Mouse (Mus musculus): ENCODE data around the gene Ndufv1. TPM values are rescaled to one million over a fixed set of nuclear protein-coding genes. Genes with fewer than 3 reads are reported as not detected.

Gene Ndufv1
- polyA plus RNA-seq, 1 experiment from 2014 or later: 277 TPM

GRCm38 (mm10) chr19:3999121-3999730, 13.4 kb downstream of the Ndufv1 start:
- no peak overlapping the region for H3K4me2 ChIP-seq (ENCODE audit: low read length)
- 85% methylated on average over 9 of the region's 9 CpGs for WGBS

DNA sequence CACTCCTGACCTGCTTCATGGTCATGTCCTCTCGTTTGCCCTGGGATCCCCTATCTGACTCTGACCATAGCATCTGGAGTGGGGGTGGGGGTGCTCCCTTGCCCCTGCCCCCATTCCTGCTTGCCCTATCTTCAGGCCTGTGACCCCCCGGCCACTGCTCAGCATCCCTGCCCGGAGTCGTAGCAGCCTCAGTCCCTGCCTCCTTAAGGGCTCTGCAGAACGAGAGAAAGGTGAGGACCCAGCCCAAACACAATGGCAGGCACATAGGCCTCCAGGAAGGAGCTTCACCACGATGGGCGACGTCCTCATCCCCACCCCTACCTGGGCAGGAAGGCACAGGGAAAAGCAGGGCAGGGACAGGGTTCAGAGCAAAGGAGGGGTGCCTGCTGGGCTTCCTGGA, 14.3 kb downstream of the Ndufv1 start:
- Histone ChIP-seq H3K4me1 (ENCODE audit: control insufficient read depth, insufficient read depth, low read depth, low read length) (peaks cover 9% of the 10 kb centered on the region), H3K27ac (ENCODE audit: low read depth, low read length) (no peak overlapping the region), H3K4me2 (ENCODE audit: low read length) (no peak overlapping the region), H3K36me3 (ENCODE audit: control insufficient read depth, insufficient read depth, low read length) (no peaks in the 10 kb centered on the region), H3K9me3 (ENCODE audit: control insufficient read depth, low read length) (no peaks in the 10 kb centered on the region), H3K9ac (ENCODE audit: low read depth, low read length) (no peak overlapping the region), H3K27me3 (replicated peaks; ENCODE audit: control insufficient read depth, insufficient read depth, low read length) (no peaks in the 10 kb centered on the region), H3K4me3 (ENCODE audit: low read length) (no peak overlapping the region)
- 79% methylated on average over 8 of the region's 8 CpGs for WGBS
- no peak for ATAC-seq

More at GRCm38 (mm10) chr19:3999121-3999730, 13.4 kb downstream of the Ndufv1 start:
- no peaks in the 10 kb centered on the region for H3K27me3 ChIP-seq (replicated peaks; ENCODE audit: control insufficient read depth, insufficient read depth, low read length)
- no peaks in the 10 kb centered on the region for H3K36me3 ChIP-seq (ENCODE audit: control insufficient read depth, insufficient read depth, low read length)
- no peak overlapping the region for H3K9ac ChIP-seq (ENCODE audit: low read depth, low read length)
- no peak overlapping the region for H3K27ac ChIP-seq (ENCODE audit: low read depth, low read length)
- no peak overlapping the region for H3K4me3 ChIP-seq (ENCODE audit: low read length)
- no peaks in the 10 kb centered on the region for H3K9me3 ChIP-seq (ENCODE audit: control insufficient read depth, low read length)
- H3K4me1 ChIP-seq (ENCODE audit: control insufficient read depth, insufficient read depth, low read depth, low read length): peaks cover 9% of the 10 kb centered on the region
- no peak for ATAC-seq

DNA sequence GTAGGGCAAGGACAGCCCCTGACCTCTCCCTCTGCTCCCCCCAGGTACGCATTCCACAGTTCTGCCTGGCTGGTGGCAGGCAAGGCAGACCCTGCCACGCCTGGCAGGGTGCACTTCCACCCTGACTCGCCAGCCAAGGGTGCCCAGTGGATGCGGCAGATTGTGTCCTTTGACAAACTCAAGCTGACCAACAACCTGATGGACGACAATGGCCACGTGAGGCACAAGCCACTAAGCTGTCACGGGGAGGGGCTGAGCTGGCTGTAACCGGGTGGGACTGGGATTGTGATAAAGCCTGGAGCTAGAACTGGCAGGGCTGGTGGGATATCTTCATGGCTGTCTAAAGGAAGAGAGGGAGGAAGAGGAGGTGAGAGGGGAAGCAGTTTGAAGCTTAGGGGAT, 15.4 kb downstream of the Ndufv1 start:
- no peaks in the 10 kb centered on the region for H3K36me3 ChIP-seq (ENCODE audit: control insufficient read depth, insufficient read depth, low read length)
- H3K27me3 ChIP-seq (replicated peaks; ENCODE audit: control insufficient read depth, insufficient read depth, low read length): no peaks in the 10 kb centered on the region
- no peak overlapping the region for H3K9ac ChIP-seq (ENCODE audit: low read depth, low read length)
- H3K4me2 ChIP-seq (ENCODE audit: low read length): no peak overlapping the region
- peaks cover 9% of the 10 kb centered on the region for H3K4me1 ChIP-seq (ENCODE audit: control insufficient read depth, insufficient read depth, low read depth, low read length)
- H3K27ac ChIP-seq (ENCODE audit: low read depth, low read length): no peak overlapping the region
- H3K9me3 ChIP-seq (ENCODE audit: control insufficient read depth, low read length): no peaks in the 10 kb centered on the region
- no peak overlapping the region for H3K4me3 ChIP-seq (ENCODE audit: low read length)
- ATAC-seq: no peak
- WGBS: 64% methylated on average over 8 of the region's 8 CpGs

DNA sequence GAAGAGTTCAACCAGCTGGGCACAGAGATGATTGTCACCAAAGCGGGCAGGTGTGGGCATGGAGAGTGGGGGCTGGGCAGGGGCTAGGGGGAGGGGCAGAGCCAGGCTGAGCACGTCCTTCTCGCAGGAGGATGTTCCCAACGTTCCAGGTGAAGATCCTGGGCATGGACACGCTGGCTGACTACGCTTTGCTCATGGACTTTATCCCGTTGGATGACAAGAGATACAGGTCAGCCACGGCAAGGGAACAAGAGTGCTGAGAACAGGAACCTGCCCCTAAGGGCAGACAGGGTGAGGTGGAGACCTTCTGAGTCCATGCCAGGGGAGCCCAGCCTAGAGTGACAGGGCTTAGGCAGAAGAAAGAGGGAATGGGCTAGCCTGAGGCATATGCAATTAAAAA, 15.9 kb downstream of the Ndufv1 start:
- H3K4me3 ChIP-seq (ENCODE audit: low read length): no peak overlapping the region
- H3K9me3 ChIP-seq (ENCODE audit: control insufficient read depth, low read length): no peaks in the 10 kb centered on the region
- H3K27ac ChIP-seq (ENCODE audit: low read depth, low read length): no peak overlapping the region
- peaks cover 9% of the 10 kb centered on the region for H3K4me1 ChIP-seq (ENCODE audit: control insufficient read depth, insufficient read depth, low read depth, low read length)
- ATAC-seq: no peak
- no peaks in the 10 kb centered on the region for H3K27me3 ChIP-seq (replicated peaks; ENCODE audit: control insufficient read depth, insufficient read depth, low read length)
- no peak overlapping the region for H3K9ac ChIP-seq (ENCODE audit: low read depth, low read length)
- no peaks in the 10 kb centered on the region for H3K36me3 ChIP-seq (ENCODE audit: control insufficient read depth, insufficient read depth, low read length)
- WGBS: 85% methylated on average over 8 of the region's 8 CpGs
- no peak overlapping the region for H3K4me2 ChIP-seq (ENCODE audit: low read length)

GRCm38 (mm10) chr19:3996106-3996505, 16.5 kb downstream of the Ndufv1 start:
- no peak overlapping the region for H3K27ac ChIP-seq (ENCODE audit: low read depth, low read length)
- no peak overlapping the region for H3K9ac ChIP-seq (ENCODE audit: low read depth, low read length)
- H3K27me3 ChIP-seq (replicated peaks; ENCODE audit: control insufficient read depth, insufficient read depth, low read length): no peaks in the 10 kb centered on the region
- ATAC-seq: no peak
- no peaks in the 10 kb centered on the region for H3K9me3 ChIP-seq (ENCODE audit: control insufficient read depth, low read length)
- H3K4me3 ChIP-seq (ENCODE audit: low read length): no peak overlapping the region
- H3K4me2 ChIP-seq (ENCODE audit: low read length): no peak overlapping the region
- WGBS: 71% methylated on average over 7 of the region's 7 CpGs
- no peaks in the 10 kb centered on the region for H3K36me3 ChIP-seq (ENCODE audit: control insufficient read depth, insufficient read depth, low read length)
- H3K4me1 ChIP-seq (ENCODE audit: control insufficient read depth, insufficient read depth, low read depth, low read length): peaks cover 3% of the 10 kb centered on the region

- no peaks in the 10 kb centered on the region for H3K9me3 ChIP-seq (ENCODE audit: control insufficient read depth, low read length)
- no peaks in the 10 kb centered on the region for H3K36me3 ChIP-seq (ENCODE audit: control insufficient read depth, insufficient read depth, low read length)
- H3K27ac ChIP-seq (ENCODE audit: low read depth, low read length): no peak overlapping the region
- H3K4me3 ChIP-seq (ENCODE audit: low read length): no peak overlapping the region
- no peak for ATAC-seq
- WGBS: 83% methylated on average over 3 of the region's 3 CpGs
- no peak overlapping the region for H3K4me2 ChIP-seq (ENCODE audit: low read length)
- H3K4me1 ChIP-seq (ENCODE audit: control insufficient read depth, insufficient read depth, low read depth, low read length): no peaks in the 10 kb centered on the region
- no peaks in the 10 kb centered on the region for H3K27me3 ChIP-seq (replicated peaks; ENCODE audit: control insufficient read depth, insufficient read depth, low read length)
- H3K9ac ChIP-seq (ENCODE audit: low read depth, low read length): no peak overlapping the region
Observed at GRCm38 (mm10) chr19:3995505-3995904, 17.1 kb downstream of the Ndufv1 start.

GRCm38 (mm10) chr19:3994932-3995331, 17.7 kb downstream of the Ndufv1 start:
- H3K9me3 ChIP-seq (ENCODE audit: control insufficient read depth, low read length): no peaks in the 10 kb centered on the region
- H3K4me1 ChIP-seq (ENCODE audit: control insufficient read depth, insufficient read depth, low read depth, low read length): no peaks in the 10 kb centered on the region
- no peak overlapping the region for H3K4me3 ChIP-seq (ENCODE audit: low read length)
- H3K27me3 ChIP-seq (replicated peaks; ENCODE audit: control insufficient read depth, insufficient read depth, low read length): no peaks in the 10 kb centered on the region
- WGBS: 72% methylated on average over 6 of the region's 6 CpGs
- no peak overlapping the region for H3K4me2 ChIP-seq (ENCODE audit: low read length)
- no peaks in the 10 kb centered on the region for H3K36me3 ChIP-seq (ENCODE audit: control insufficient read depth, insufficient read depth, low read length)
- no peak overlapping the region for H3K9ac ChIP-seq (ENCODE audit: low read depth, low read length)
- no peak for ATAC-seq
- H3K27ac ChIP-seq (ENCODE audit: low read depth, low read length): no peak overlapping the region

DNA sequence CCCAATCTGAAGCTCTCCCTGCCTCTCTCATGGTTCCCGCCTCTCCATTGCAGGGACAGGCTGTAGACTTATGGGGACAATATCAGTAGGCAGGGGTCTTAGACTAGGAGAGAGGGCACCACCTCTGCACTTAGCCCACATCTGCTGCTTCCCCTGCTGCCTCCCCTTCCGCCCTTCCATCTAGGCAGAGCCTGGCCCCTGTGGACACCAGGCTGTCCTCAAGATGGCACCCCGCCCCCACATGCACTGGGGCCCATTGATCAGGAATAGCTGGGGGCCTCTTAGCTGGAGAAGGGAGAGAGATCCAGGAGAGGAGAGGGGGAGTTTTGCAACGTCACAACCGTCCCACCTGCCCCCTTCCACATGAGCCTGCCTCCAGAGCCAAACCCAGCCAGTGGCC, 20.2 kb downstream of the Ndufv1 start, which contains the start of gene Tbx10:
Gene Tbx10 (plus strand): TSS at position 337 of the 400 bp plus-strand sequence.
- 52% methylated on average over 5 of the region's 5 CpGs for WGBS
- no peak within 1 kb of the TSS for H3K4me3 ChIP-seq (ENCODE audit: low read length)
- no peaks in the 10 kb centered on the region for H3K4me1 ChIP-seq (ENCODE audit: control insufficient read depth, insufficient read depth, low read depth, low read length)
- no peak for ATAC-seq
- no peak within 1 kb of the TSS for H3K4me2 ChIP-seq (ENCODE audit: low read length)
- no peaks in the 10 kb centered on the region for H3K9me3 ChIP-seq (ENCODE audit: control insufficient read depth, low read length)
- H3K9ac ChIP-seq (ENCODE audit: low read depth, low read length): no peak within 1 kb of the TSS
- no peaks in the 10 kb centered on the region for H3K27me3 ChIP-seq (replicated peaks; ENCODE audit: control insufficient read depth, insufficient read depth, low read length)
- H3K27ac ChIP-seq (ENCODE audit: low read depth, low read length): no peak within 1 kb of the TSS
- H3K36me3 ChIP-seq (ENCODE audit: control insufficient read depth, insufficient read depth, low read length): no peaks in the 10 kb centered on the region

DNA sequence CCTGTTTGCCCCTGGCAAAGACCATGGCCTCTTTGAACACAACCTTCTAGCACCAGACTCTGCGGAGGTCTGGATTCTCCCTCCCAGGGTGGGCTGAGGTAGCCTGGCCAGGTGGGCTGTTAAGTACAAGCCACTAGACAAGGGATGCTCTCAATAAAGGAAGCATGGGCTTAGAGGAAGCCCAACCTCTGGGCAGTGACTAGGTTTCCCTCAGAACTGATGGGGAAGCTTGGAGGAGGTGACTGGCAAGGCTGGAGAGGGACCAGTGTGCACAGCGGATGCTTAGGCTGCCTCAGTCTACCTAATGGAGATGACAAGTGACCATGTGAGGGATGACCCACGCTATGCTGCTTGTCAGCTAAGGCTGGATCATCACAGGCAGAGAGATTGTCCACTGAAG, 20.6 kb downstream of the Ndufv1 start:
- no peak for ATAC-seq
- H3K9ac ChIP-seq (ENCODE audit: low read depth, low read length): no peak overlapping the region
- no peak overlapping the region for H3K4me2 ChIP-seq (ENCODE audit: low read length)
- H3K27ac ChIP-seq (ENCODE audit: low read depth, low read length): no peak overlapping the region
- H3K36me3 ChIP-seq (ENCODE audit: control insufficient read depth, insufficient read depth, low read length): no peaks in the 10 kb centered on the region
- no peaks in the 10 kb centered on the region for H3K27me3 ChIP-seq (replicated peaks; ENCODE audit: control insufficient read depth, insufficient read depth, low read length)
- H3K4me1 ChIP-seq (ENCODE audit: control insufficient read depth, insufficient read depth, low read depth, low read length): no peaks in the 10 kb centered on the region
- WGBS: 84% methylated on average over 3 of the region's 3 CpGs
- H3K9me3 ChIP-seq (ENCODE audit: control insufficient read depth, low read length): no peaks in the 10 kb centered on the region
- H3K4me3 ChIP-seq (ENCODE audit: low read length): no peak overlapping the region

GRCm38 (mm10) chr19:3991562-3991961, 21.0 kb downstream of the Ndufv1 start:
- Histone ChIP-seq H3K36me3 (ENCODE audit: control insufficient read depth, insufficient read depth, low read length) (no peaks in the 10 kb centered on the region), H3K27me3 (replicated peaks; ENCODE audit: control insufficient read depth, insufficient read depth, low read length) (no peaks in the 10 kb centered on the region), H3K4me3 (ENCODE audit: low read length) (no peak overlapping the region), H3K27ac (ENCODE audit: low read depth, low read length) (no peak overlapping the region), H3K4me1 (ENCODE audit: control insufficient read depth, insufficient read depth, low read depth, low read length) (no peaks in the 10 kb centered on the region; the same call in 1 of the 2 replicates), H3K9me3 (ENCODE audit: control insufficient read depth, low read length) (no peaks in the 10 kb centered on the region), H3K9ac (ENCODE audit: low read depth, low read length) (no peak overlapping the region), H3K4me2 (ENCODE audit: low read length) (no peak overlapping the region)
- no peak for ATAC-seq
- WGBS: 93% methylated on average over 3 of the region's 3 CpGs
